Mouse (Mus musculus): ENCODE results near the gene Samd4b. TPM values are rescaled to one million over a fixed set of nuclear protein-coding genes. Genes with fewer than 3 reads are reported as not detected.

Samd4b gene
- polyA plus RNA-seq, 1 experiment from 2014 or later = 40.2 TPM

DNA sequence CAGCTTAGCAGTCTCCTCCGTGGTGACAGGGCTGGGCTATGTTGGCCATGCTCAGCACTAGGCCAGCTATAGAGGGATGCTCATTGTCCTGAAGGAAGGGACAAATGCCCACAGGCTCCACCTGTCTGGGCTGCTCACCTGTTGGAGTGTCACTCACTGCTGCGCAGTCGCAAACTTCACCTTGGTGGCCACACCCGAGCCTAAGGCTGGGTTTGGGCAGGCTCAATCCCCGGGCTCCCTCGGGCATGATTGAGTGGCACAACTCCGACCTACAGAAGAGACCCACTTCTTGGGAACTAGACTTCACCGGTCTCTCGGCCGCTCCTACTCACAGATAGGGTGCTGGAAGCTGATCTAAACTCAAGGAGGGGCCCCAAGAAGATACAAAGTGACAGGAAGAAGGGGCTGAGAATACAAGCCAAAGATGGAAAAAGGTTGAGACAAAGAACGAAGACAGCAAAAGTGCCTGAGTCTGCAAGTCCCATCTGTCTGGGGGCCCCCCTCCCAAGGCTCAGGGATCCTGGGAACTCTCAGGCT, 226.9 kb downstream of the Samd4b start:
- Histone ChIP-seq H3K27ac (peak overlapping the region; percentile 98), H3K4me3 (peak overlapping the region; percentile 82), H3K36me3 (peaks cover 44% of the 10 kb centered on the region), H3K27me3 (ENCODE audit: low read depth, poor library complexity, severe bottlenecking) (no peaks in the 10 kb centered on the region), H3K4me1 (peaks cover 44% of the 10 kb centered on the region), H3K9me3 (replicated peaks) (no peaks in the 10 kb centered on the region)
- 12% methylated on average over 11 of the region's 11 CpGs for WGBS
- no peak for DNase-seq (ENCODE audit: low spot score)

DNA sequence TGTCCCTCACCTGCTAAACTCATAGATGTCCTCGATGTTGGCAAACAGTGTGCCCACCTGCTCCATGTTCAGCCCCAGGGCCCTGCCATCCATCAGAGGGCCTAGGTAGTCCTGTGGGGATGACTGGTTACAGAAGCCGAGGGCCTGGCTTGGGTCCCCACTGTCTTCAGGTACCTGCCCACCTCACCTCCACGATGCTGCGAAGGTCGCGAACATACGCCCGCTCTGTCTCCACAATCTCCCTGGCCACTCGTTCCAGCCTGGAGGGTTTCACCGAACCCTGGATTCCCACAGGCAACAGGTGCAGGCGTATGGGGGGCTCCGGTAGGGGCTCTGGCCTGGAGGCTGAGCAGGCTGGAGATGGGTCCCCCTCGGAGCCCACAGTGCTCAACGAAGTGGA, 227.9 kb downstream of the Samd4b start:
- Histone ChIP-seq H3K36me3 (peaks cover 54% of the 10 kb centered on the region), H3K27me3 (ENCODE audit: low read depth, poor library complexity, severe bottlenecking) (no peaks in the 10 kb centered on the region), H3K4me1 (peaks cover 37% of the 10 kb centered on the region), H3K27ac (peak overlapping the region; percentile 42; the same call in 1 of the 2 replicates), H3K4me3 (peak overlapping the region; percentile 82), H3K9me3 (replicated peaks) (no peaks in the 10 kb centered on the region)
- no peak for DNase-seq (ENCODE audit: low spot score)
- WGBS = 94% methylated on average over 14 of the region's 14 CpGs

DNA sequence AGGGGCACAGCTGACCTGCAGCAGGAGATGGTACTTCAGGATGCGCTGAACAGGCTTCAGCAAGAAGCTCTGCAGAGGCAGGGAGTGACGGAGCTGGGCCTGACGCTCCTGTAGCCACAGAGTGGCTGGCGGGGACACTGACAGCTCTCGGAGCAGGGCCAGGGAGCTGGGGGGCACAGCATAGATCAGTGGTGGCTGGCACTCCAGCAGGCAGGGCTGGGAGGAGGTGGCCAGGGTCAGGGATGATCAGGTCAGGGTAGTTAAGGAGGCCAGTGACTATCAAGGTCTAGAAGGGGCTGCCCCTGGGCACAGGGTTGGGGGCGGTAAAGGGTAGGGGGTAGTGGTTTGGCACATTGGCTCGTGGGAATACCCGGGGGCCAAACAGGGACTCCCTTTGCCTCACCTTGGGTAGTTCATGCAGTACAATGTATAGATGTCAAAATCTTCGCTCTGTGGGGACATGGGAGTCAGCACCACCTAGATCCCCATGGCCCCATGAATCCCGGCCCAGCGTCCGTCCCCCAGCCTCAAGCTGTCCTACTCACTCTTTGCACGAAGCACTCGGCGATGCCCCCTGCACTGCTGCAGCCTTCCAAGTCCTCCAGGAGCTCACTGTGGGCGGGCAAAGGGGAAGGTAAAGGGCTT, 229.5 kb downstream of the Samd4b start:
- Histone ChIP-seq H3K27me3 (ENCODE audit: low read depth, poor library complexity, severe bottlenecking) (no peaks in the 10 kb centered on the region), H3K4me1 (peaks cover 27% of the 10 kb centered on the region), H3K4me3 (peak overlapping the region; percentile 18; the same call in 1 of the 2 replicates), H3K9me3 (replicated peaks) (no peaks in the 10 kb centered on the region), H3K27ac (no peak overlapping the region), H3K36me3 (peaks cover 71% of the 10 kb centered on the region)
- 93% methylated on average over 16 of the region's 16 CpGs for WGBS
- no peak for DNase-seq (ENCODE audit: low spot score)

DNA sequence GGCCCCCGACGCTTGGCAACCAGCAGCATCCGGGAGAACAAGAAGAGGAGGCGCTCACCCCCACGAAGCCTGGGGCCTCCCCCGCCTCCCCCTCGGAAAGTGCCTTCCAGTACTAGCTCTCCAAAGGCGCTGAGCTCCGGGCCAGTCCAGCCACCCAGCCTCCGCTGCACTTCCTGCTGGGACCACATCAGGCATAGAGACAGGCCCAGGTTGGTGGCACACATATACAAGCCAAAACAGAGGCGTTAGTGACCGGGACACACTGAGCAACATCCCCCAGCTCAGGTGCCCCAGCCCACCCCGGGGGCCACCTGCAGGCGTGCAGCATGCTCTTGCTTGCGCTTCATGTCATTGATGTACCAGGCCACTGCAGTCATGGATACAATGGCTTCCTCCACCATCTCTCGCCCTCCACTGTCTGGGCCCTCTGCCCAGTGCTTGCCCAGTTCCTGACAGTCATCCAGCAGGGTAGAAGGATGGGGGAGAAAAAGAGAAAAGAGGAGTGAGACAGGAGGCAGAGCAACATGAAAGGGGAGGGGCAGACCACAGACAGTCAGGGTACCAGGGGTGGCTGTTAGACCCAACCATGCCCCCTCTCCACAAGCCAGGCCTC, 230.2 kb downstream of the Samd4b start:
- Histone ChIP-seq H3K9me3 (replicated peaks) (no peaks in the 10 kb centered on the region), H3K36me3 (peaks cover 77% of the 10 kb centered on the region), H3K27me3 (ENCODE audit: low read depth, poor library complexity, severe bottlenecking) (no peaks in the 10 kb centered on the region), H3K4me1 (peaks cover 27% of the 10 kb centered on the region), H3K27ac (no peak overlapping the region), H3K4me3 (no peak overlapping the region)
- no peak for DNase-seq (ENCODE audit: low spot score)
- WGBS = 92% methylated on average over 16 of the region's 16 CpGs

DNA sequence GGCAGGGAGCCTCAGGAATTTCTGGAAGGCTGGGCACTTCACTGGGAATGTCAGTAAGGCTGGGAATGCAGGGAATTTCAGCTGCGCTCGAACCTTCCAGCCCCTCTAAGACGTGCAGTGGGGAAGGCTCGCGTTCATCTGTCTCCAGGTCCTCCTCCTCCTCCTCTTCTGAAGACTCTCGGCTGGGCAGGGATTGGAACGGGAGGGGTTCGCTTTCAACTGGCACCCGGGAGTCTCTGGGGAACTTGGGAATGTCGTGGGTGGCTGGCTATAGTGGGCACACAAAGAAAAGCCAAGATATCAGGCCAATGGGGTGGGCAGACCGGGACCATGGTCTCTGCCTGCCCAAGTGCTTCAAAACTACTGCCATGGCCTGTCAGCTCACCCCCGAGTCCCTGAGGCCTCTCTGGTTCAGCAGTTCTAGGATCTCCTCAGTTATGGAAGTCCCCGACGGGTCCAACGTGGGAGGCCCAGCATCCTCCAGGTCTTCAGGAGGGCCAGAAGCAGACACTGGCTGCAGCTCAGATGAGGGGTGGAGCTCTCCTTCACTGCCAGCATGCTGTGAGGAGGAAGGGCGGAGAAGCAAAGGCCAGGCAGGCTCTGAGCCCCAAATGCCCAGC, 235.4 kb downstream of the Samd4b start:
- no peak overlapping the region for H3K27ac ChIP-seq
- no peak overlapping the region for H3K4me3 ChIP-seq
- H3K4me1 ChIP-seq = peaks cover 12% of the 10 kb centered on the region
- no peaks in the 10 kb centered on the region for H3K9me3 ChIP-seq (replicated peaks)
- 90% methylated on average over 16 of the region's 16 CpGs for WGBS
- no peaks in the 10 kb centered on the region for H3K27me3 ChIP-seq (ENCODE audit: low read depth, poor library complexity, severe bottlenecking)
- H3K36me3 ChIP-seq = peaks cover 92% of the 10 kb centered on the region
- DNase-seq (ENCODE audit: low spot score) = no peak

DNA sequence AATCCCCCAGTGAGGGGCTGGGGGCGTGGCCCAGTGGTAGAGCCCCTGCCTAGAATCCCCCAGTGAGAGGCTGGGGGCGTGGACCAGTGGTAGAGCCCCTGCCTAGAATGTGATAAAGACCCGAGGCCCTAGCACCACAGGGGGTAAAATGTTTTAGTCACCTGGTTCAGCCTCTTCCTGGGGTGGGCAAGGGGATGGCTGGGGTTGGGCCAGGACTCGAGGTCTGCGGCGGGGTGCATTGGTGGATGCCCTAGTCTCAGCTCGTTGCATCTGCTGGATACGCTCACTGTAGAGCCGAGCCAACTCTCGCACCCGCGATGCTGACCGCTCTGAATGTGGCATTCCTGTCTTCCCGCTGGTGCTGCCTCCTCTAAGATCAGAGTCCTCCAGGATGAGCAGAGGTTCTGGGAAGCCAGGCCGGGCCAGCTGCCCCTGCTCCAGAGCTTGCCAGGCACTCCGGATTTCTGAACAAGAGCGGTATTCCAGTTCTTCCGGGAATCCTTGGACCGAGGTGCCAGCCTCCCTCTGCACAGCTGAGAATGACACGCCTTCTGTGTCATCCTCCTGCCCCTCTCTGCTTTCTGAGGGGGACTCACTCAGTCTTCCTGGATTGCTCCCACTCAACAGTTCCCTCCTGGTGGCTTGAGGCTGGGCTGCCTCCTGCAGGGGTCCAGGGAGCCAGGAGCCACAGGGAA, 236.2 kb downstream of the Samd4b start:
- Histone ChIP-seq H3K4me1 (peaks cover 19% of the 10 kb centered on the region), H3K27ac (no peak overlapping the region), H3K36me3 (peaks cover 85% of the 10 kb centered on the region), H3K9me3 (replicated peaks) (no peaks in the 10 kb centered on the region), H3K4me3 (no peak overlapping the region), H3K27me3 (ENCODE audit: low read depth, poor library complexity, severe bottlenecking) (no peaks in the 10 kb centered on the region)
- DNase-seq (ENCODE audit: low spot score) = no peak
- WGBS = 96% methylated on average over 20 of the region's 20 CpGs

DNA sequence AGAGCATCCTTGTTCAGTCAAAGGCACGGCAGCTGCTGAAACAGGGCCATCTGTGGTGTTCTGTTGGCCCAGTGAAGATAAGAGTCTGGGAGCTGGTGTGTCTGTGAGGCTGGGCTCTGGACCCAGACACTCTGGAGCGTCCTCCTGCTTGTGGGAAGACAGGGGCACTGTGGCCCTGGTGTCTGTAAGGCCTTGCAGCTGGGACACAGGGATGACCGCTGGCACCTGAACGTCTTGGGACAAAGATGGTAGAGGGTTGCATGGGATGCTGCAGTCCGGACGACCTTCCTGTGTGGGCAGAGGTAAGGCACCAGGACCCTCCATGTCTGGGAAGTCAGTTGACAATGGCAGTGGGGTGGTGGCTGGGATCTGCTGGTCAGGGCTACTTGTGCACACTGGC, 237.7 kb downstream of the Samd4b start:
- H3K4me3 ChIP-seq = no peak overlapping the region
- H3K9me3 ChIP-seq (replicated peaks) = no peaks in the 10 kb centered on the region
- H3K36me3 ChIP-seq = peaks cover 78% of the 10 kb centered on the region
- no peaks in the 10 kb centered on the region for H3K27me3 ChIP-seq (ENCODE audit: low read depth, poor library complexity, severe bottlenecking)
- H3K27ac ChIP-seq = no peak overlapping the region
- 94% methylated on average over 6 of the region's 6 CpGs for WGBS
- DNase-seq (ENCODE audit: low spot score) = no peak
- peaks cover 24% of the 10 kb centered on the region for H3K4me1 ChIP-seq

DNA sequence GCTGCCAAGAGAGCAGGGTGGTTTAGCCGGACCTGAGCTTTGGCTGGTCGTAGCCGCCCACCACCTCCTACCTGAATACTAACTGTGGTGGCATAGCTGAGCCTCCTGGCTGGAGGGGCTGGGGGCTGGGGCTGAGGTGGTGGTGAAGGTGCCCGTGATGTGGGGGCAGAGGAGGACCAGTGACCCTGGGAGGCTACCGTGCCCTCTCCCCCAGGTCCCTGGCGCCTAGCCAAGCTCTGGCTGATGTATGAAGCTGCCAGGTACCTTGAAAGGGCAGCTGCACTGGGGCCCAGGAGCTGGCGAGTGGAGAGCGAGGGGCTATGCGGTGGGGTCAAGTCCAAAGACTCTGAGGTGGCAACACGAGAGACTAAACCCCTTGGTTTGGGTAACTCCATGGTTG, 238.1 kb downstream of the Samd4b start:
- H3K27me3 ChIP-seq (ENCODE audit: low read depth, poor library complexity, severe bottlenecking) = no peaks in the 10 kb centered on the region
- H3K27ac ChIP-seq = no peak overlapping the region
- H3K4me1 ChIP-seq = peaks cover 24% of the 10 kb centered on the region
- DNase-seq (ENCODE audit: low spot score) = no peak
- H3K36me3 ChIP-seq = peaks cover 78% of the 10 kb centered on the region
- WGBS = 91% methylated on average over 10 of the region's 10 CpGs
- no peak overlapping the region for H3K4me3 ChIP-seq
- H3K9me3 ChIP-seq (replicated peaks) = no peaks in the 10 kb centered on the region

DNA sequence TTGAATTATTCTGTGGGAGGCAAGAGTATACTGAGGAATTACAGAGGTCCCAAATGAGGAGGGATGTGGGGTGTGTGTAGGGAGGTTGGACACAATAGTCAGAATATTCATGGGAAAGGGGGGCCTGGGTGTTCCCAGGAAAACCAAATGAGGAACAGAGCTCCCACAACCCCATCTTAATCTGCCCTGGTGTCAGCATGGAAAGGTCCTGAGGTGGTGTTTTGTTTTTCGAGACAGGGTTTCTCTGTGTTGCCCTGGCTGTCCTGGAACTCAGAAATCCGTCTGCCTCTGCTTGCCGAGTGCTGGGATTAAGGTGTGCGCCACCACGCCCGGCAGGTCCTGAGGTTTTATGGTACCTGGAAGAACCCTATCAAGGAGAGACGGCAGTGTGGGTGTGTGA, 239.5 kb downstream of the Samd4b start:
- Histone ChIP-seq H3K9me3 (replicated peaks) (no peaks in the 10 kb centered on the region), H3K27ac (peak overlapping the region; percentile 70; the same call in 1 of the 2 replicates), H3K4me3 (no peak overlapping the region), H3K4me1 (peaks cover 24% of the 10 kb centered on the region), H3K36me3 (peaks cover 77% of the 10 kb centered on the region), H3K27me3 (ENCODE audit: low read depth, poor library complexity, severe bottlenecking) (no peaks in the 10 kb centered on the region)
- 73% methylated on average over 7 of the region's 7 CpGs for WGBS
- DNase-seq (ENCODE audit: low spot score) = no peak

DNA sequence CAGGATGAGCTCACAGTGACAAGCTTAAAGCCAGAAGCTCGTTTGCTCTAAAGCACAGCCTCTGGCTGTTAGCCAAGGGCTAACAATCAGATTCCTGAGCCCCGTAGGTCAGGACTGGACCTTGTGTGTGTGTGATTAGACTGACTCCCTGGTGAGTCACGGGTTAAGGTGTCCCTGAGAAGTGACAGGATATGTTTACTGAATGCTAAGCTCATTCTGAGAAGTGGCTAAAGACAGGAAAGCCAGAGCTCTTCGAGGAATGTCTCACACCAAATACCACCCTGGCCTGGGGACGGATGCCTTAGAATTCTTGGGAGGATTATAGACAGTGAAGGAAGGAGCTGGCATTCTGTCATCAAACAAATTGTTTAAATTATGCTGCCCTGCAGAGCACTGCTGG, 240.0 kb downstream of the Samd4b start:
- peaks cover 24% of the 10 kb centered on the region for H3K4me1 ChIP-seq
- H3K27me3 ChIP-seq (ENCODE audit: low read depth, poor library complexity, severe bottlenecking) = no peaks in the 10 kb centered on the region
- no peak overlapping the region for H3K4me3 ChIP-seq
- peak overlapping the region; percentile 70 for H3K27ac ChIP-seq
- peaks cover 77% of the 10 kb centered on the region for H3K36me3 ChIP-seq
- DNase-seq (ENCODE audit: low spot score) = no peak
- no peaks in the 10 kb centered on the region for H3K9me3 ChIP-seq (replicated peaks)
- 19% methylated on average over 5 of the region's 5 CpGs for WGBS

DNA sequence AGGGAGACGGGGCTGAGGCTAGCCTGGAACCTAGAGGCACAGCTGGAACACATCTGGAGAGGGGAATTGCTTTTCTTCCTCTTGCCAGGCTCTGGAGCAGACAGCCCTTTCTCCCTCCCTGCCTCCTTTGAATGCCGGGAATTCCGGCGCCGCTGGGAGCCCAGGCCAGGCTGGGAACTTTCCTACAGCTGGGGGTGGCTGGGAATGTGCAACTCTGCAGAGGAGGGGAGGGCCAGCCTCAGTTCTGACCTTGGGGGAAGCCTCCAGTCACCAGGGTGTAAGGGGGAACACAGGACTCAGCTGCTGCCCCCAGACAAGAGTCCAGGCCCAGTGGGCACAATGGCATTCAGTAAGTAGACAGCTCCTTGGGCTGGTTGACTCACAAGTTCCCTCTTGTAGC, 241.0 kb downstream of the Samd4b start:
- H3K4me1 ChIP-seq = peaks cover 26% of the 10 kb centered on the region
- 2% methylated on average over 5 of the region's 5 CpGs for WGBS
- H3K27me3 ChIP-seq (ENCODE audit: low read depth, poor library complexity, severe bottlenecking) = no peaks in the 10 kb centered on the region
- no peaks in the 10 kb centered on the region for H3K9me3 ChIP-seq (replicated peaks)
- peak; percentile 72 for DNase-seq (ENCODE audit: low spot score)
- H3K4me3 ChIP-seq = no peak overlapping the region
- peak overlapping the region; percentile 70 for H3K27ac ChIP-seq
- H3K36me3 ChIP-seq = peaks cover 77% of the 10 kb centered on the region

DNA sequence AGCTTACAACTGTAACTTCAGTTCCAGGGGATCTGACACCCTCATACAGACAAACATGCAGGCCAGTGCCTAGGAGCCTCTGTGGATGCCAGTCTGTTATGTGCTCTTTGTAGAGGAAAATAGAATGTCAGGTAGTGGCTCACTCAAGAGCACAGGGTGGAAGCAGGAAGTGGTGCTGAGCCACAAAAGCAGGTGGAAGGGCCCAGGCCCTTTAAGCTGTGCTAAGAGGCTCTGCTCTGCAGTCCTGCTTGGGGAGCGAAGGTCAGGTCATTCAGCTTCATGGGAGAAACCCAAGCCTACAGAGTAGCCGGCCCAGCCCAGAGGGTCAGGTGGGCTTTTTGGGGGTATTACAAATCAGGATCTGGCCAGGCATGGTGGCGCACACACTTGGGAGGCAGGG, 242.7 kb downstream of the Samd4b start:
- no peak overlapping the region for H3K4me3 ChIP-seq
- H3K27me3 ChIP-seq (ENCODE audit: low read depth, poor library complexity, severe bottlenecking) = no peaks in the 10 kb centered on the region
- H3K9me3 ChIP-seq (replicated peaks) = no peaks in the 10 kb centered on the region
- H3K36me3 ChIP-seq = peaks cover 66% of the 10 kb centered on the region
- H3K27ac ChIP-seq = no peak overlapping the region
- H3K4me1 ChIP-seq = peaks cover 32% of the 10 kb centered on the region
- WGBS = 88% methylated on average over 3 of the region's 3 CpGs
- no peak for DNase-seq (ENCODE audit: low spot score)

DNA sequence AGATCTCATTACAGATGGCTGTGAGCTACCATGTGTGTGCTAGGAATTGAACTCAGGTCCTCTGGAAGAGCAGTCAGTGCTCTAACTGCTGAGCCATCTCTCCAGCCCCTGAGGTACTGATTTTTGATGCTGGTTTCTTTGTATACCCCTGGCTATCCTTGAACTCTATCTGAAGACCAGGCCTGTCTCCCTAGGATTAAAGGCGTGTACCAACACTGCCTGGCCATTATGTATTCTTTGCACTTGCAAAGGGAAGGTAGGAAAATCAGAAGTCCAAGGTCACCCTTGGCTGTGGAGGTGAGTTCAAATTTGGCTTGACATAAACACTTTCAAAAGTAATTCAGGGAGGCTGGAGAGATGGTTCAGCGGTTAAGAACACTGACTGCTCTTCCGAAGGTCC, 243.3 kb downstream of the Samd4b start:
- Histone ChIP-seq H3K27me3 (ENCODE audit: low read depth, poor library complexity, severe bottlenecking) (no peaks in the 10 kb centered on the region), H3K4me3 (no peak overlapping the region), H3K9me3 (replicated peaks) (no peaks in the 10 kb centered on the region), H3K27ac (no peak overlapping the region), H3K4me1 (peaks cover 38% of the 10 kb centered on the region), H3K36me3 (peaks cover 60% of the 10 kb centered on the region)
- 92% methylated on average over 3 of the region's 3 CpGs for WGBS
- no peak for DNase-seq (ENCODE audit: low spot score)

Data from limb, embryonic 10.5 days (tissue).